In the genomic region with DNA sequence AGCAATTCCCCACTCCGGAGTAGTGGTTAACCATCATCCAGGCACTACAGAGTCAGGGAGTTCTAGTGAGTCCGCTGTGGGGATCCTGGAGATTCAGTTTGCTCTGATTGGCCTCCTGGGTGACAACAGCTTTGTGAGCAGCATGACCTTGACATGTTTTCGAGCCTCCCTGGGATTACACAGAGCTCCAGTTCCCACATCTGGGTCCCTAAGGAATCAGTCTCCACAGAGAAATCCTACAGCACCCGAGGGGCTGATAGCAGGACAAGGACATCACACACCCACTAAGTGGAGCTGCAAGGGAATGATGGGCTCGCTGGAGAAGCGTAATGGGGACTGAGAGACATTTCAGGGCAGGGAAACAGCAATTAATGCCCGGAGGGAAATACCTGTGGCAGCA, we compare ENCODE assay signal across 18 mouse cellular contexts.
"Had no signal": no experiment of that assay in that cellular context is flagged by ENCODE, and none has a peak within 500 bp of the region (broad histone marks: within the 10 kb centered on the region; RNA-seq: fewer than 3 reads in every experiment).

No protein-coding gene starts in this region.

- H3K9ac ChIP-seq: liver, embryonic 13.5 days; liver, embryonic 15.5 days; liver, postnatal 0 days; lung, embryonic 15.5 days; midbrain, embryonic 12.5 days; midbrain, embryonic 15.5 days; stomach, embryonic 15.5 days had no signal

- H3K27ac ChIP-seq: liver, embryonic 13.5 days; liver, embryonic 15.5 days; lung, embryonic 15.5 days; macrophage; midbrain, embryonic 12.5 days; midbrain, embryonic 15.5 days; stomach, embryonic 15.5 days; stomach, postnatal 0 days had no signal

- H3K9me3 ChIP-seq: liver, embryonic 13.5 days; liver, embryonic 15.5 days; lung, embryonic 15.5 days; megakaryocyte, embryonic 14.5 days; midbrain, embryonic 12.5 days; midbrain, embryonic 15.5 days; stomach, embryonic 15.5 days had no signal

- DNase-seq: liver, embryonic 13.5 days; liver, postnatal 0 days; lung, adult 2 months; lung, postnatal 14 days; lung, postnatal 36 days; right cerebral cortex, postnatal 14 days; thymus, adult 2 months; thymus, postnatal 25 days; thymus, postnatal 4 days had no signal

- H3K4me3 ChIP-seq: liver, embryonic 13.5 days; liver, embryonic 15.5 days; lung, embryonic 15.5 days; megakaryocyte, embryonic 14.5 days; midbrain, embryonic 12.5 days; midbrain, embryonic 15.5 days; stomach, embryonic 15.5 days had no signal

- H3K4me2 ChIP-seq: liver, embryonic 13.5 days; liver, embryonic 15.5 days; lung, embryonic 15.5 days; midbrain, embryonic 12.5 days; midbrain, embryonic 15.5 days; stomach, embryonic 15.5 days had no signal

- H3K36me3 ChIP-seq: liver, embryonic 13.5 days; liver, embryonic 15.5 days; lung, embryonic 15.5 days; midbrain, embryonic 12.5 days; midbrain, embryonic 15.5 days; stomach, embryonic 15.5 days had no signal

- ATAC-seq: liver, postnatal 0 days; lung, postnatal 0 days; midbrain, embryonic 15.5 days had no signal

- H3K27me3 ChIP-seq: liver, embryonic 13.5 days; liver, embryonic 15.5 days; lung, embryonic 15.5 days; megakaryocyte, embryonic 14.5 days; midbrain, embryonic 15.5 days; stomach, embryonic 15.5 days had no signal

- H3K4me1 ChIP-seq: liver, embryonic 13.5 days; liver, embryonic 15.5 days; megakaryocyte, embryonic 14.5 days; stomach, embryonic 15.5 days had no signal
